Mouse (Mus musculus): Measurements from ENCODE around the gene Ppt1.

DNA sequence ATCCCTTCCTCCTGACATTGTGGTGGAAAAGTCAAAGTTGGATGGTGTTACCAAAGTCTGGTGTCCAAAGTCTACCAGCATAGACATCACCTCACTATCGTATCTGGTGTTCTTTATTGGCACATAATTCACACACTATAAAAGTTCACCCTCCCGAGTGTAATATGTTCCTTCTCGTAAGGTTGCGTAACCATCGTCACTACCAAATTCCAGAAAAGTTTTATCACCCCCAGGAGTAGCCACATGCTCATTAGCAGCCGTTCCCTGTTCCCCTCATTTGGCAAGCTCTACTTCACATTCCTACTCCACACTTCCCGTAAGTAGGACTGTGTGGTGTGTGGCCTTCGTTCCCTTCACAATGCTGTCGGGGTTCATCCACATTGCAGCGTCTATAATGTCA, 69.3 kb downstream of the Ppt1 start:
- TF ChIP-seq FOSL1 (IDR thresholded peaks at IDR 0.05; ENCODE audit: insufficient read depth, low read length, poor library complexity, severe bottlenecking) (no peak), CTCF (IDR thresholded peaks at IDR 0.05; ENCODE audit: control insufficient read depth, insufficient read depth, insufficient read length) (no peak), USF1 (IDR thresholded peaks at IDR 0.05; ENCODE audit: low read depth) (no peak)
